Mouse (Mus musculus) erythroblast, embryonic 14.5 days (primary cell): ENCODE data around the gene Atpif1. TPM values are rescaled to one million over a fixed set of nuclear protein-coding genes. Genes with fewer than 3 reads are reported as not detected.

Source experiments
- H3K27me3 ChIP-seq: 2 replicates; pipeline ENCODE4 v1.6.1; 2012; ENCODE audit warnings: inconsistent platforms; ENCODE audit not compliant: control insufficient read depth
- H3K36me3 ChIP-seq: 2 replicates; pipeline ENCODE4 v1.6.1; 2012; ENCODE audit warnings: mild to moderate bottlenecking, inconsistent platforms; ENCODE audit not compliant: control insufficient read depth
- H3K4me1 ChIP-seq: 2 replicates; pipeline ENCODE4 v1.6.1; 2012; ENCODE audit warnings: inconsistent platforms; ENCODE audit not compliant: control insufficient read depth
- H3K4me3 ChIP-seq: replicated peaks from 2 replicates; pipeline ENCODE3; 2012; ENCODE audit warnings: moderate library complexity, mild to moderate bottlenecking, inconsistent platforms
- H3K9me3 ChIP-seq: 2 replicates; pipeline ENCODE4 v1.6.1; 2012; ENCODE audit warnings: low read length, inconsistent platforms, mixed read lengths; ENCODE audit not compliant: control insufficient read depth
- GATA1 ChIP-seq: IDR thresholded peaks from 2 replicates; pipeline ENCODE4 v1.6.1; 2012; ENCODE audit warnings: low read length, inconsistent platforms, mixed read lengths
- TAL1 ChIP-seq: IDR thresholded peaks from 3 replicates; pipeline ENCODE4 v1.6.1; 2012; ENCODE audit warnings: low read length, inconsistent platforms, mixed read lengths
- polyA plus RNA-seq: library from polyadenylated mRNA; stranded (reverse); fragments of >175 nt; gene quantifications from 2 replicates; pipeline ENCODE4 v1.2.3, GENCODE M21; 2012

Gene Atpif1
- polyA plus RNA-seq, 1 experiment, result 103 TPM

GRCm38 (mm10) chr4:132532496-132532895 lies 963 bp downstream of the Atpif1 start:
- Histone ChIP-seq H3K4me3 (peak overlapping the region; percentile 76), H3K27me3 (no peaks in the 10 kb centered on the region), H3K4me1 (peaks cover 69% of the 10 kb centered on the region), H3K36me3 (peaks cover 63% of the 10 kb centered on the region), H3K9me3 (no peaks in the 10 kb centered on the region)
- TF ChIP-seq TAL1 (no peak), GATA1 (no peak)

- Histone ChIP-seq H3K27me3 (no peaks in the 10 kb centered on the region), H3K4me1 (peaks cover 74% of the 10 kb centered on the region), H3K4me3 (peak overlapping the region; percentile 76), H3K36me3 (peaks cover 67% of the 10 kb centered on the region), H3K9me3 (no peaks in the 10 kb centered on the region)
- TF ChIP-seq GATA1 (peak; percentile 91), TAL1 (peak; percentile 87)
Measured at GRCm38 (mm10) chr4:132530033-132530804, 3.2 kb downstream of the Atpif1 start.

GRCm38 (mm10) chr4:132529344-132529743 lies 4.1 kb downstream of the Atpif1 start:
- Histone ChIP-seq H3K27me3 (no peaks in the 10 kb centered on the region), H3K9me3 (no peaks in the 10 kb centered on the region), H3K36me3 (peaks cover 67% of the 10 kb centered on the region), H3K4me1 (peaks cover 74% of the 10 kb centered on the region), H3K4me3 (peak overlapping the region; percentile 76)
- TF ChIP-seq GATA1, result no peak
- no peak for TF ChIP-seq TAL1

DNA sequence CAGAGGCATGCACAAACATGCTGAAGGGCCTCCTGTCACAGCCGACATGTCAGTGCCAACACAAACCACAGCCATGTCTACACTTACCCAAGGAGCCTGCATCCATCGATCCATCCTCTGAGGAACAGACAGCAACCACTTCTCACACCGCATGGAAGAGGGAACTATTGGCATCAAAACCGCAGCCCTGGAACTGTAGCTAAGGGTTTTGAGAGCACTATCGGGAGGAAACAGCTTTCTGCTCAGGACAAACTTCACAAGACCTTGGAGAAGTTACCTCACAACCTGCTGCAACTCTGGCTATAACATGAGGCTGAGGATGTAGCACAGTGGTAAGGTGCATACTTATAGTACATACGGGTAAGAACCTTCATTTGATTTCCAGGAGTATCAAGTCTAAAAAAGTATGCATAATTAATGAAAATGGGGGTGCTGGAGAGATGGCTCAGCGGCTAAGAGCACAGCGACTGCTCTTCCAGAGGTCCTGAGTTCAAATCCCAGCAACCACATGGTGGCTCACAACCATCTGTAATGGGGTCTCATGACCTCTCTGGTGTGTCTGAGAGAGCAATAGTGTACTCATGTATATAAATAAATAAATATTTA lies 5.4 kb downstream of the Atpif1 start:
- H3K9me3 ChIP-seq, result no peaks in the 10 kb centered on the region
- TF ChIP-seq GATA1 (no peak), TAL1 (no peak)
- peaks cover 77% of the 10 kb centered on the region for H3K4me1 ChIP-seq
- H3K36me3 ChIP-seq, result peaks cover 67% of the 10 kb centered on the region
- H3K27me3 ChIP-seq, result no peaks in the 10 kb centered on the region
- no peak overlapping the region for H3K4me3 ChIP-seq

- H3K9me3 ChIP-seq, result no peaks in the 10 kb centered on the region
- H3K4me3 ChIP-seq, result no peak overlapping the region
- peaks cover 73% of the 10 kb centered on the region for H3K4me1 ChIP-seq
- no peak for TF ChIP-seq TAL1
- no peak for TF ChIP-seq GATA1
- H3K36me3 ChIP-seq, result peaks cover 54% of the 10 kb centered on the region
- H3K27me3 ChIP-seq, result no peaks in the 10 kb centered on the region
Measured at GRCm38 (mm10) chr4:132526678-132527077, 6.8 kb downstream of the Atpif1 start.

- Histone ChIP-seq H3K4me3 (no peak overlapping the region), H3K36me3 (peaks cover 35% of the 10 kb centered on the region), H3K9me3 (no peaks in the 10 kb centered on the region), H3K27me3 (no peaks in the 10 kb centered on the region), H3K4me1 (peaks cover 54% of the 10 kb centered on the region)
- TF ChIP-seq GATA1, result no peak
- no peak for TF ChIP-seq TAL1
Measured at GRCm38 (mm10) chr4:132524808-132525207, 8.7 kb downstream of the Atpif1 start.

DNA sequence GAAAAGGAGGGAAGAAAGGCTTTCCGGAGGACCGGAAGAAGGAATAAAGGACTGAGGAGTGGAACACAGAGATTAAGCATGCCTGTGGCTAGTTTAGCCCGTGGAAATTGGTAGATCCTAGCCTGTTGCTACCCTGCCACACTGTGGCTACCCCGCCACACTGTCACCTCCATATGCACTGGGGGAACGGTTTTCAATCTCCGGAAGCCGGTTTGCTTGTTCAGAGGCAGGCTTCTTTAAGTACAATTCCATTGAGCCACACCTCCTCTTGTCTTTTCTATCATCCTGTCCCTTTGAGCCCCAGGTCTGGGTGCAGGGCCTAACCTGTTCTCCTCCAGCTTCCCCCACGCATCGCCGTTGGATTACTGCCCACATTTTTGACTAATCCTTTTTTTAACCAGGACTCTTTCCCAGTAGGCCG lies 9.1 kb downstream of the Atpif1 start:
- Histone ChIP-seq H3K27me3 (no peaks in the 10 kb centered on the region), H3K9me3 (no peaks in the 10 kb centered on the region), H3K4me1 (peaks cover 49% of the 10 kb centered on the region), H3K4me3 (no peak overlapping the region), H3K36me3 (peaks cover 30% of the 10 kb centered on the region)
- TF ChIP-seq TAL1 (no peak), GATA1 (no peak)

DNA sequence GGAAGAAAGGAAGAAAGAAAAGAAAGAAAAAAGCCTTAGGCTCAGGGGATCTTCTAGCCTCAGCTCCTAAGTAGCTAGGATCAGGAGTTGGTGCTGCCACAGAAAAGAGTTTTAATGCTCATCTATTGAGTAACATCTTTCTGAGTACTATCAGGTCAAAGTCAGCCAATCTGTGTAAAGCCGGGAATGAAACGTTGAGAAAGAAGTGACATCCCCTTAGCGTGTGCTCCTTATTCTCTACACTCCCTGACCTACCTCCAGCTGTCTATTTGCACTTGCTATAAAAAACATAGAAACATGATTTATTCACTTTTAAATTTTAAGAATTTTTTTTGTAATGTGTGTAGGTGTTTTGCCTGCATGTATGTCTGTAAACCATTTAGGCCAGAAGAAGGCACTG lies 14.3 kb downstream of the Atpif1 start:
- TF ChIP-seq TAL1 (no peak), GATA1 (no peak)
- no peak overlapping the region for H3K4me3 ChIP-seq
- H3K36me3 ChIP-seq, result no peaks in the 10 kb centered on the region
- H3K27me3 ChIP-seq, result no peaks in the 10 kb centered on the region
- H3K9me3 ChIP-seq, result no peaks in the 10 kb centered on the region
- H3K4me1 ChIP-seq, result peaks cover 29% of the 10 kb centered on the region

DNA sequence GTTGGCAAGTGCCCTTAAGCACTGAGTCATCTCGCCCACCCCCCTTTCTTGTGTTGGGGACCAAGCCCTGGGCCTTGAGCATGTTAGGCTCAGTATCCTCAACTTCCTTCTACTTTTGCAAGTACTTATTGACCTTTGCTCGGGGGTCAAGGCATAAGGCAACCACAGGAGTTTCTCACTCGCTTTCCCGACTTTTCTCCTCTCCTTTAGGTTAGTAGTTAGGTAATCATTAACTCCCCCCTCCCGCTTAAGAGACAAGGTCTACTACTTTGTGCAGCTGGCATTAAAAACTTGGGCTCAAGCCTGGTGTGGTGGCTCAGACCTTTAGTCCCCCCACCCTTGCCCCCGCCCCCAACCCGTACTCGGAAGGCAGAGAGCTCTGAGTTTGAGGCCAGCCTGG lies 15.4 kb downstream of the Atpif1 start:
- Histone ChIP-seq H3K36me3 (no peaks in the 10 kb centered on the region), H3K27me3 (no peaks in the 10 kb centered on the region), H3K4me3 (no peak overlapping the region), H3K9me3 (no peaks in the 10 kb centered on the region), H3K4me1 (peaks cover 32% of the 10 kb centered on the region)
- no peak for TF ChIP-seq TAL1
- no peak for TF ChIP-seq GATA1
